Mouse (Mus musculus): ENCODE results near the gene Cpne9. TPM values are rescaled to one million over a fixed set of nuclear protein-coding genes. Genes with fewer than 3 reads are reported as not detected.

Cpne9 gene
- 1 to 10 TPM; 1.1 TPM for total RNA-seq (2021)
- long read RNA-seq, experiment 1, partial matches to known transcripts, result 0 of 1 reads
- long read RNA-seq, experiment 1, other reads (novel, unspliced or antisense), result 1 of 1 reads
- long read RNA-seq, experiment 2, partial matches to known transcripts, result 0 of 2 reads
- long read RNA-seq, experiment 2, other reads (novel, unspliced or antisense), result 2 of 2 reads

DNA sequence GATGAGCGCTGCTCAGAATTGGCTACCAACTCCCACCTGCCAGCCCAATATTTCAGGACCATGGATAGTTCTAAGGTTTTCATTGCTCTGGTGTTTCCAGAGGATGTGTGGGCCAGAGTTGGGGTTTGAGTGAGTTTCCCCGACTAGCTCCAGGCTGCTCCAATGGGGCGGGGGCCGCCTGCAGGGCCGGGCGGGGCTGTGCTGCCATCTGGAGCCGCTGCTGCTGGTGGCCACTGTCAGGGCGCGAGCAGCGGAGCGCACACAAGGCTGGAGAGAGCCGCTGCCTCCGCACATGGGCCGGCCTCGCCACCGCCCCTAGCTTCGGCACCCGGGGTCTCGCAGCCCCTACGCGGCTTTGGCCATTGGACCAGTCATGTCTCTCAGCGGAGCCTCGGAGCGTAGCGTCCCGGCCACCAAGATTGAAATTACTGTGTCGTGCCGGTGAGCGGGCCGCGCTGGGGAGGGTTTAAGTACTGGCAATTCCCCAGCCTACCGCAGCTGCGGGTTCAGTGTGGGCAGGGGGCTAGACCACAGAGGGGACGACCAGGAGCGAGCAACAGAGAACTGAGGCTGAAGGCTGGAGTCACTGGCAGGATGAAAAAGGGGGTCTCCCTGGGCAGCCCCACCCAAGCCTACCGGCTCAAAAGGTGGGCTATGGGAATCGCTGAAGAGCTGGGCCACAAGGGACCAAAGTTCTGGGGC, at the start of gene Cpne9:
Cpne9 (plus strand) TSS at position 207 of the 702 bp plus-strand sequence.
- peak in 1 of 2 experiments; percentile 27 for DNase-seq

DNA sequence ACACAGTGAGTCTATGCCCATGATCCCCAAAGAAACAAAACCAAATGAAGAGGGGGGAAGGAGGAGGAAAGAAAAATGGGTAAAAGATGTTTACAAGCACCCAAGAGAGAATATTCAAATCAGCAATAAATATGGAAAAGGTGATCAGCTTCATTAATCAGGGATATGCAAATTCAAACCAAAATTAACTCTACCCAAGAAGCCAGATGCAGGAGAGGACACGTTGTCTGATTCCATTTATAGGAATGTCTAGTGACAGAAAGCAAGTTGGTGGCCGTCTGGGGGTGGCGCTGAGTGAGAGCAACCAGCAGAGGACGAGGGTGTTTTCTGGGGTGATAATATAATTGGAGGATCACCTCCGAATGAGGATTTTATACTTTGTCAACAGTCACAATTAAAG, 47.0 kb upstream of the Cpne9 start:
- DNase-seq, result no peak

DNA sequence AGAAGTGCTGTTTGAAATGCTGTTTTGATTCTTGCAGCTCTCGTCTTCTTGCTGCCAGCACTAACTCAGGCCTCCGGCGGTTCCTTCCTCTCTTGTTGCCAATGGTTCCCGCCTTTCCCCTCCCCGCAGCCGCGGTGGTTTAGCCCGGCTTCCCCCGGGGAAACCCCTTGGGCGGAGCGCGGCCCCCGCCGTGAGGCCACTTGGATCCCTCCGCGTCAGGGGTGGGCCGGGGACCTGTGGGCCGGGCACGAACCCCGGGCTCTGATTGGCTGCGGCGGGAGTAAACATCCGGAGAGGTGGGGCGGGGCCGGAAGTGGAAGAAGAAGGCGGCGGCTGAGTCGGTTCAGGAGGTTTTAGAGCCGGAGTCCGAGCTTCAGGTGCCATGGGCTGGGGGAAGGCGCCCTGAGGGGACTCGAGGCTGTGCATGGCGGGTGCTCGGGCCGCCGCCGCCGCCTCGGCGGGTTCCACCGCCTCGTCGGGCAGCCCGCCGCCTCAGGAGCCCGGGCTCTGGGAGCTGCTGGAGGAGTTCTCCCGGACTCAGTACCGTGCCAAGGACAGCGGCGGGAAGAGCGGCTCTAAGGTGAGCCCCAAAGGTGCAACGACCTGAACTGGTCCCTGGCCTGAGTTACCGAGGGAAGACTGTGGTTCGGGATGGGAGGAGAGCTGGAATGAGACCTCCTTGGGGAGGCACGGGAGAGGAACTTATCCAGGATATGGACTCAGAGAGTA, 44.4 kb upstream of the Cpne9 start, which contains the start of gene Mtmr14:
Mtmr14 (plus strand) TSS at position 302 of the 729 bp plus-strand sequence.
- peak; percentile 100 for DNase-seq

DNA sequence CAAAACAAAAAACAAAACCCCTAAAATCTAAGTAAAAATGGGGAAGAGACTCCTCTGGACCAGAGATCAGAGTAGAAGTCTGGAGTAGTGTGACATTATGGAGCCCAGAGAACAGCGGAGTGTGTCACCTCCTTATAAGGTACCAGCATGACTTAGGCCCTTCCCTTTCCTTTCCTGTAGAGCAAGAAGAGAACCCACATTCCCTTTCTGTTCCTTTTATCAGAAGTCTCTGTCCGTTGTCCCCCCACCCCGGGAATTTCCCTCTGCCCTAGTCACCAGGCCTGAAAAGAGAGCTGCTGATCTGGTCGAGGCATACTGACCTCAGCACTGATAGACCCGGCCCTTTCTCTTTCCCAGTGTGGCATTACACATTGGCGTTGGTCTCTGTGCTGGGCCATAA, 43.7 kb upstream of the Cpne9 start:
- DNase-seq, result no peak

DNA sequence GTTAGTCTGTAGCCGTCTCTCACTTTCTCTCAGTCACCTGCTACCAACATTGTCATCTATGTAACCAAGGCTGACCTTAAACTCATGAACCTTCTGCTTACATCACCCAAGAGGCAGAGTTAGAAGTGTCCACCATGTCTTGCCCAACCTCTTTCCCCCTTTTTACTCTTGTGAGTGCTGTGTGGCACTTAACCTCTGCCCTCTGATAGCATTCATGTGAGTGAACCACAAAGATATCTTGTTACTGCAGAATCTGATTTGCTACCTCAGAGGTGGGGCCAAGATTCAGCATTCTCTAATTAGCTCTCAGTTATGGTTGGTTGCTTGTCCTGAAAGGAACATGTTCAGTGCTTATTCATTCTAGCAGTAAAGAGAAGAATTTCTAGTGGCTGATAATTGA, 39.4 kb upstream of the Cpne9 start:
- DNase-seq, result no peak

DNA sequence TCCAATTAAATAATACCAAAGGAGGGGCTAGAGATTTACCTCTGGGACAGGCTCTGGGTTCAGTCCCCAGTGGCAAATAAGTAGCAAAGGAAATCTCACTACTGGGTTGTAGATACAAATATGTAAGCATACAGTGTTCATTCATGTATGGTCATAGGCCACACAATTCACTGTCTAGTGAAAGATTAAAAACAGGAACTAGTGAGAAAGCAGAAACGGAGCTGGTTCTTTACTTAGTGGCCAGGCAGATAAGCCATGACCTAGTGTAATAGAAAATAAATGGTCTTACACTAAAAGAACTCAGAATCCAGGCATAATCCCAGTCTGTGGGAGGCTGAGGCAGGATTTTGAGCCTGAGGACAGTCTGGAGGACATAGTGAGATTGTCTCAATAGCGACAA, 36.5 kb upstream of the Cpne9 start:
- DNase-seq, result no peak

DNA sequence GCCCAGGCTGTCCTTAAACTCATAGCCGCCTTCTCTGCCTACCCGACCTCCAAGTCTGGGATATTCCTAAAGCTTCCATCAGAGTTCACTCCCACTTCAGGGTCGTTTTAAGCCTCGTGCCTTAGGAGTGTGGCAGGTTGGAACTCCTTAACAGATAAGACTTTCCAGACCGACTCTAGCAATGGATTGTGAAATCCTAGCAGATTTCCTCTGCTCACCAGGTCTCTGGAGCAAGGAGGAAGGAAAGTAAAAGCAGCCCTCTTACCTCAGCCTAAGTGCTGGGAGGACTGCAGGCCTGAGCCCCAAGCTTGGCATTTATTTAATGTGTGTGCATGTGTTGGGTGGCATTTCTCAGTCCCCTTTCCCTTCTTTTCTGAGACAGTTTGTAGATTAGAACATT, 31.3 kb upstream of the Cpne9 start:
- no peak for DNase-seq

DNA sequence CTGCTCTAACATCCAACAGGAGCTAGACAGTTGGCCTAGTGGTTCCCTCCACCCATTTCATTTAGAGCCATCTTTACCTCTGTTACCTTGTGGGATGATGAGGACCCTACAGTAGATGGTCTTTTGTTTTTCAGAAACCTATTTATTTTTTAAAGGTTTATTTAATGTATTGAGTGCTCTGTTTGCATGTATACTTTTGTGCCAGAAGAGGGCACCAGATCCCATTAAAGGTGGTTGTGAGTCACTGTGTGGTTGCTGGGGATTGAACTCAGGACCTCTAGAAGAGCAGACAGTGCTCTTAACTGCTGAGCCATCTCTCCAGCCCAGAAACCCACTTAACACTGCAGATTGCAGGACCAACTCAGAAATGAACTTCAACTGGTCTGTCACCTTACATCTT, 30.2 kb upstream of the Cpne9 start:
- DNase-seq, result no peak

DNA sequence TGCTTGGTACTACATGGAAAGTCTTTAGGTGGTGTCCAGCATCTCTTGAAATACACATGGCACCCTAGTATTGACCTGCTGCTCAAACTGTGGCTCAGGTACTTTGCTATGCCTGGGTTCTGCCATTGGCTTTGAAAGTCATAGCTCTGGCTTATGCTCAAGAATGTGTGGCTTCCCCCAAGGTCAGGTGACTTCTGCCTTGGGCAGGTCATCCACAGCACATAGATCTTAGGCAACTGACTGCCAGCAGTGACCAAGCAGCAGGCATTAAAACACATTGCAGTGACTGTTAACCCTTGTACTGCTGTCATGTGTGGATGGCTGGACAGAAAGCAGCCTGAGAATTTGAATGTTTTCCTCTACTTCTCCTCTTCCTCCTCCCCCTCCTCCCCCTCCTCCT, 27.2 kb upstream of the Cpne9 start:
- peak; percentile 61 to 76 for DNase-seq

DNA sequence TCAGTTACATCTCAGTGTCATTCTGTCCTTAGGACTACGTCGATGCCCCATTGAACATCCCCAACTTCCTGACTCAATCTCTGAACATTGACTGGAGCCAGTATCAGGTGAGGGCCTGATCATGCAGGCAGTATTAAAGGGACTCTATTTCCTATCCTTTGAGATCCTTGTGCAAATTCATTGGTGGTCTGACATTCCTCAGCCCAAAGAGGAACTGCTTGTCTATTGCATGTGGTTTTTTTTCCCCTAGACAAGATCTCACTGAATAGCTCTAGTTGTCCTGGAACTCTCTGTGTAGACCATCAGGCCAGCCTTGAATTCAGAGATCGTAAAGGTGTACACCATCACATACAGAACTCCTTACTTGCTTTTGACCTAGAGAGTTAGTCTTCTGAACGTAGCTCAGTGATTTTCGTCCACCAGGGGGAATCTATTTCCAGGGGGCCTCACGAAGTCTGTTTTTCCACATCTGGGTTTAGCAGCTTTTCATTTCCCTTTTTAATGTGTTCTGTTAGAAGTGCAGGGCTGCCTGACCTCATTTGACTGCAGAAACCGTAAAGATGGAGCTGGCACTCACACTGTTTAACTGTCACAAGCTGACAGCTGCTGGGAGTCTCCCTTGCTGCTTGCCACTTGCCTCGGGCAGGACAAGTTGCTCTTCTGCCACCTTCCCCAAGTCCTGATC, 20.8 kb upstream of the Cpne9 start:
- DNase-seq, result no peak

DNA sequence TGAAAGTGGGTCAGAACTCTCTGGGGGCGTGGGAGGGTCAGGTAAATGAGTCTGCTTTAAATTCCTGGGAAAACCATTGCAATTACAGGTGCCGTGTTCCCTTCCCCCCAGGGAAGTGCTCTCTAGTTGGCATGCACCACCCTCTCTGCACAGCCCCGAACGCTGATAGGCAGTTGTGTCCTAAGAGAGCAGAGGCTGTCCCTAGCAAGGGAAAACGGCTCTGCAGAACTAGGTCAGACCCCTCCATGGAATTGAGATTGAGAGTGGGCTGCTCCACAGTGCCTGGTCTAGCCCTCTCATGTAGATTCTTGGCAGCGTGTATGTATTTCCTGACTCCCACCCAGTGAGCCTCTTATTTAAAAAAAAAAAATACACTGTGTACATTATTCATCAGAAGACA, 18.6 kb upstream of the Cpne9 start:
- DNase-seq, result no peak

DNA sequence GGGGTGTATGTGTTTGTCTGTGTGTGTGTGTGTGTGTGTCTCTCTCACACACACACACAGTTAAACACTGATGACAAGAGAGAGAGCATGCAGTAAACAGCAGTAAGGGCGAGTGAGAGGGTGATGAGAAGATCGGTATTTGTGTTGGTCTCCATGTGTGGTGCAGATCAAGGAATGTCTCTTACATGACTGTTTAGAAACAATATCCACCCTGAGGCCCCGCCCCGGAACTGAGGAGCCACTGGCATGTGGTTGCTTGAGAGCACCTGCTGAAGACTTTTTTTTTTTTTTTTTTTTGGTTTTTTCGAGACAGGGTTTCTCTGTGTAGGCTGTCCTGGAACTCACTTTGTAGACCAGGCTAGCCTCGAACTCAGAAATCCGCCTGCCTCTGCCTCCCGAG, 17.7 kb upstream of the Cpne9 start:
- DNase-seq, result no peak

DNA sequence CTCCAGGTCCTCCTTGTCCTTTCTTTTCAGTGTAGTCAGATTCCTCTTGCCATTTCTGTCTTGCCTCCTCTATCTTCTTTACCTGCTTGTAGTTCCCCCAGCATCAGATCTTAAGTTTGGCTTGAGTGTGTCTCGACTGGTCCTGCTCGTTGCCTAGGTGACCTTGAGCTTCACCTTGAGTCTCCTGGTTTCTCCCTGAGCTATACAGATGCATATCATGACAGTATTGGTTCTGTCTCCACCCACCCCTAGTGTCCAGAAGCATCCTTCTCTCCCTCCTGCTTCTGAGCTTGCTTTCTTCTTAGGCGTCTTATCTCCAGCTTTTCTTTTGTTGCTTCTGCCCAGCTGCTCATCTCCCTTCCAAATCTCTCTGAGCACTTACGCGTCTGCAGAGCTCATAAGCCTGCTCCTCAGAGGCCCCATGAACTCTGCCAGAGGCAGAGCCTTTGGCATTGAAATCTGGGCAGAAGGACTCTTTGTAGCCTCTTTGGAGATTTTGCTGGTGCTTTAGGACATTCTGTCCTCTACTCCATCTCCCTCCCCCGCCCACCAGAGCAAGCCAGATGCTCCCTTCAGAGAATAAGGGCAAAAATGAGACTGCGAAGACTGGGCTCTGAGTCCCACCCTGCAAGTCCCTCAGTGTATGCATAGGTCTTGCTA, 15.0 kb upstream of the Cpne9 start:
- no peak for DNase-seq

DNA sequence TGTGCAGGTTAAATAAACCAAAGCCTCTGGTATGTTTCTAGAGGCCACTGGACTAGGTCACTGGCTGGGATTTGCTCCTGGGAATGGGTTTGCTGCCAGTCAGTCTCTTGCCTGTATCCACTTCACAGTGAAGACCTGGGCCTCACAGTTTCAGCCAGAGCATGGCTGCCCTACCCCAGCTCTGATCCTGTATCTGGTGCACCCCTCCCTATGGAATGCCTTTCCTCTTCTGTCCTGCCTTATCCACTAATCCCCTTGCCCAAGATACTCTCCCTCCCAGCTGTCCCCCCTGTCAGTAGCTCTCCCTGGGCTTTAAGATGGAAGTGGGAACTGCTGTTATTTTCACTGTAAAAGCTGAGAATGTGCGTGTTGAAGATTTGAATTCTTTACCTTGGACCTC, 14.1 kb upstream of the Cpne9 start:
- DNase-seq, result no peak

DNA sequence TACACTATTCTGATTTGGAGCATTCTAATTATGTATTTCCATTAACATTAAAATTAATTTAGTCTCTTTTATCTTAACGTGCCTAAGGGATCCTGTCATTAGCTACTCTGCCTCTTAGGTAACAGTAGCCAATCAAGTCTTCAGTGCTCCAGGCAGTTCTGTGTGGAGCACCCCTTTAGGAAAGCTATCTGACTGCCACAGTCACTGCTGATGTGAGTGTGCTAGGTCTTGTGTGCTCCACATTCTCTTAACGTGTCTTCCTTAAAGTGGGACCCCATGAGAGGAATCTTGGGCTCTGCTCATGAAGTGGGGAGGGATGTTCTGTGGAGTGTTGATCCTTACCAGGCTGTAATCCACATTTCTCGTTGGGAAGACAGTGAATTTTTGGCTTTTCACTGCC, 9.7 kb upstream of the Cpne9 start:
- DNase-seq, result no peak

DNA sequence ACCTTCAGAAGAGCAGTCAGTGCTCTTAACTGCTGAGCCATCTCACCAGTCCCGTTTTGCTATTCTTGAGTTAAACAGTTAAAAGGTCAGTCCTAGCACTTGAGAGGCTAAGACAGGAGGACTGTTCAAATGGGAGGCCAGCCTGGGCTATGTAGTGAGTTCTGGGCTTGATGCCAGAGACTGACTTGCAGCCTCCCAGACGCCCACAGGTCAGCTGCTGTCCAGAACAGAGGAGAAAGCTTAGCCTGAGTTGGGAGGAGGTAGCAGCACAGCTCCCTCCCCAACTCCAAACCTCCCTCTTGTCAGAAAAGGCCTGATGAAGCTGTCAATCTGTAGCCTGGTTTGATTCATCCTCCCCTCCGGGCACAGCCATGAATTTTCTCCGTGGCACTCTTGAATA, 5.3 kb upstream of the Cpne9 start:
- no peak for DNase-seq

DNA sequence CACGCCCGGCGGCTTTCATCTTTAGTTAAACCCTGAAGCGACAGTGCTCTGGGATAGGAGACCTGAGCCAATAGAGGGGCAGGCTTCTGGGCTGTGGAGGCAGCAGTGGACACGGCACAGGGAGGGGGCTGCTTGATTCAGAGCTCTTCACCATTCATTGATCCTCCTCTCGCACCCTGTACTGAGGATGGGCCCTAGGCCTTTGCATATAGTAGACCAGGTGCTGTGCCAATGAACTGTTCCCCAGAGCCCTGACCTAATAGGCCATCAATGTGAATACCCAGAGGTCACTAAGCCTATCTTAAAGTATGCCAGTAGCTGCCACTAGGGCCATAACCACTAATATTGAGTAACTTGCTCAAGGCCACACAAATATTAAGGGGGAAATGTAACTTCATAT, 431 bp upstream of the Cpne9 start:
- DNase-seq, result no peak

DNA sequence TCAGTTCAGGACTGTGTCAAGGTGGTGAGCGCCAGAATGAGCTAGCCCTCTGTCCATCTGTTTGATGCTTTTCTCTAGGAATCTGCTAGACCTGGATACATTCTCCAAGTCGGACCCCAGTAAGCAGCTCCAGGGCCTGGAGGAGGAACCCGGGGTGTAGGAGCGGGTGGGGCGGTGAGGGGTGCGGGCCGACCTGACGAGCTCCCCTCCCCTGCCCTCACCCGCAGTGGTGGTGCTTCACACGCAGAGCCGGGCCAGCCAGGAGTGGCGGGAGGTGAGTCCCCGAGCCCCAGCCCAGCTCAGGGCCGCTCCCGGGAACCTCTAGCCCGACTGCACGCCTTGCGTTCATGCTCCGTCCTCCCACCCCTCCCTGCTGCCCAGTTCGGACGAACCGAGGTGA, 862 bp downstream of the Cpne9 start:
- DNase-seq, result no peak

DNA sequence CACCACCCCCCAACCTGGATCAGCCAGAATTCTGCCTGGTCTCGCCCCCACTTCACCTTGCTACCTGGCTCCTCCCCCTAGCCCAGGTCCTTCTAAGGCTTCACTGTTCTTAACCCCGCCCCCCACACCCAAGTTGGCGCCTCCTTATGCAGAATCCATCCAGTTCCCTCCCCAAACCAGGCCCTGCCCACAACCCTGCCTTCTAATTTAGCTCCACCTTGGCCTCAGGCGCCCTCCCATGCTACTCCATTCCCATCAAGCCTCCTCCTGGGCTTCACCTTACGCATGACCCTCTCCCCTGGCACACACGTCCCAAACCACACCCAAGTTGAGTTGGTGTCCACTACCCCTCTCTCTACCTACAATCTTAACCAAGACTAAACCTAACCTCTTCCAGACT, 1.4 kb downstream of the Cpne9 start:
- no peak for DNase-seq

DNA sequence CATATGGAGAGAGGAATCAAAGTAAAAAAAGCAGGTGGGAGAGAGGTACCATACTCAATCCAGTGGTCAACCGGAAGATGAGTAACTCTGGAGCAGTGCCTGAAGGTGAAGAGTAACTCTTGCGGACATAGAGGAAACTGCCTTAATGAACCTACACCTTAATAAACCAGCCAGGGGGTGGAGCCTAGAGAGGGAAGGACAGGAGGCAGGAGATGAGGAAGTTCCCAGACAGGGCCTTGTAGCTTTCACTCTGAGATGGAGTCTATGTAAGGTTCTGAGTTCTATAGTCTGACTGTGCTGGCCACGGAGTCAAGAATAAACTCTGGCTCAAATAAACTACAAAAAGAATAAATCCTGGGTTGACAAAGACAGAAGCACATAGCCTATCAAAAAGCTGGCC, 2.8 kb downstream of the Cpne9 start:
- no peak for DNase-seq

DNA sequence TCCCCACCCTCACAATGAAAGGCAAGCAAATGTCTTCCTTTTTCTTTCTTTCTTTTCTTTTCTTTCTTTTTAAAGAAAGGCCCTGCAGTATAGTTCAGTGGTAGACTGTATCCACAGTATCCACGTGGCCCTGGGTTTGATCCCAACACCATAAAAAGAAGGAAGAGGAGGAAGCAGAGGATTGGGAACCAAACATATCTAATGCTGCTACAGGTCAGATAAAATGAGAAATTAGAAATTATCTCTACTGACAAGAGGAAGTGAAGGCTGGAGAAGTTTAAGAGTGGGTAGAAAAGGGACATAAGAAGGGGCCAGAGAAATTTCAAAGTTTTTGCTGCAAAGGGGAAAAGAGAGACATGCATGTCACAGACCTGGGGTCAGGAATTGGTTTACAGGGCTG, 4.2 kb downstream of the Cpne9 start:
- no peak for DNase-seq

DNA sequence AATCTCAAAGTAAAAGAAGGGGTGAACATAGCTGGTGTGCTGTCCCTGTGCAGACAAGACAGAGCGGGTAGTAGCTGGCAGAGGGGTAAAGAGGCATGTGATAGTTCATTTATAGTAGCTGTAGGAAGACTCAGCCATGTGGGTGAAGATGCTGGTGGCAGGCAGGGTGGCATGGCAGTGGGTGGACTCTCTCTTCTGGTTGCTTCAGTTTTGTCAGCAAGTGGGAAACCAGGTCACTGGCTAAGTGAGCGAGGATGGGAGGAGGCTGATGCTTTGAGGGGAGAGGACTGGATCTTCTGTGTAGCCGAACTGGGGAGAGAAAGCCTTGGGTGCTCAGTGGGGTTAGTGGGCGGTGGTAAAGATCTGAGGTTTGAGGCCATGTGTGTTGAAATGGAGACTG, 5.1 kb downstream of the Cpne9 start:
- no peak for DNase-seq

DNA sequence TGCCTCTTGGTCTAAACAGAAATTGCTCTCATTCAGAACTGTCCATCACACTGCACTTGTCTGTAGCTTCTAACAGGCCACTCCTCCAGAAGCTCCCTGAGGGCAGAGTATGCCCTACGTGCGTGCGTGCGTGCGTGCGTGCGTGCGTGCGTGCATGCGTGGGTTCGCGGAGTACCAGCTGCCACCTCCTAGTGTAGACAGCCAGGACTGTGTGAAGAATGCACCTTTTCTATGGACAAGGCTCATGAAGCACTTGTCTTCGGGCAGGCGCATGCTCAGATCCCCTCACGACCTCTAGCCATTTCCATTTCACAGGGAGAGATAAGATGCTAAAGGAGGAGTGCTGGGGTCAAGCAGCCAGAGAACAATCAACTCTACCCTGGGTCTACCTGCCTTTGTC, 7.2 kb downstream of the Cpne9 start:
- no peak for DNase-seq

Measured in adrenal gland, postnatal 36 days (tissue).